Mouse (Mus musculus) central nervous system, embryonic 14 days (tissue): ENCODE measurements around the gene 4931408C20Rik. TPM values are rescaled to one million over a fixed set of nuclear protein-coding genes. Genes with fewer than 3 reads are reported as not detected.

ENCODE experiments used
- polyA plus RNA-seq: library from polyadenylated mRNA; depleted of rRNA; stranded (reverse); fragments of >200 nt; gene quantifications from 2 replicates; pipeline ENCODE4 v1.2.3, GENCODE M21; 2012; rRNA removed

Gene 4931408C20Rik
- polyA plus RNA-seq, result not detected in 2 replicates

GRCm38 (mm10) chr1:26686842-26687760 is at the start of gene 4931408C20Rik:
Gene 4931408C20Rik (minus strand): TSS chr1:26687460.

